Mouse (Mus musculus): ENCODE results near the gene Smad6.

Gene Smad6

GRCm38 (mm10) chr9:63918245-63918644 is 103.6 kb downstream of the Smad6 start:
- peak; percentile 83 to 93 for DNase-seq (ENCODE audit: inconsistent age in 2 of 2, low spot score in 1 of 2)

- DNase-seq (ENCODE audit: inconsistent age in 2 of 2, low spot score in 1 of 2), result peak; percentile 48 to 69
These were observed 105.4 kb downstream of the Smad6 start for GRCm38 (mm10) chr9:63916441-63916840.

- DNase-seq (ENCODE audit: inconsistent age in 2 of 2, low spot score in 1 of 2), result peak; percentile 68 to 89
These were observed 105.9 kb downstream of the Smad6 start for GRCm38 (mm10) chr9:63915976-63916375.

DNA sequence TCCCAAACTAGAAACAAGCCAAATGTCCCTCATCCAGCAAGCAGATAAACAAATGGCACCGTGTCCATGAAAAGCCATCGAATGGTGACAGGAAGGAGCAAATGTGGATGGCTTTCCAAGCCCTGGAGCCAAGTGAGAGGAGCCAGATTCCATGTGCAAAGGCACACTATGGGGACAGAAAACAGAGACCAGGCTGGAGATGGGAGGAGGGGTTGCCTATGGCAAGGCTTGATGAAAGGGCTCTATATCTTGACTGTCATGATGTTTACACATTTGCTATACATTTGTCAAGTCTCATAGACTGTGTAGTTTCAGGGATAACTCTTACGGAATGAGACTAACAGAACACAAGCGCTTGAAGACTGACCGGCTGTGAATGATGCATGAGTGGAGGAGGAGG is 106.9 kb downstream of the Smad6 start:
- no peak for DNase-seq (ENCODE audit: inconsistent age in 2 of 2, low spot score in 1 of 2)

DNA sequence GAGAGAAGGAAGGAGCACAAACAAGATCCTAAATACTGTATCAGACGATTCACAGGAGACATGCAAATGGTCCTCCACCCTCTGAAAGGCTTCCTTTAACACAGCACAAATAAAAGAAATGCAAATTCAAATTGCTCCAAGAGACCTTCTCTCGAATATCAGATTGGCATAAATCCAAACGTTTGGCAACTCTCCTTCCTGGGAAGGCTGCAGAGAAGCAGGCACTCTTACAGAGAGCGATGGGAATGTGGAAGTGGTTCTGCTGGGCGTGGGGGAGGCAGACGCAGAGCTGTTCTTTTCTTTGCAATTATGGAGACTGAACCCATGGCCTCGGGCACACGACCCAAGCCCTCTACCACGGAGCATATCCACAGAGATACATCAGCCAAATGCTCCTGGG is 109.8 kb downstream of the Smad6 start:
- peak in 1 of 2 experiments; percentile 52 for DNase-seq (ENCODE audit: inconsistent age in 2 of 2, low spot score in 1 of 2)

DNA sequence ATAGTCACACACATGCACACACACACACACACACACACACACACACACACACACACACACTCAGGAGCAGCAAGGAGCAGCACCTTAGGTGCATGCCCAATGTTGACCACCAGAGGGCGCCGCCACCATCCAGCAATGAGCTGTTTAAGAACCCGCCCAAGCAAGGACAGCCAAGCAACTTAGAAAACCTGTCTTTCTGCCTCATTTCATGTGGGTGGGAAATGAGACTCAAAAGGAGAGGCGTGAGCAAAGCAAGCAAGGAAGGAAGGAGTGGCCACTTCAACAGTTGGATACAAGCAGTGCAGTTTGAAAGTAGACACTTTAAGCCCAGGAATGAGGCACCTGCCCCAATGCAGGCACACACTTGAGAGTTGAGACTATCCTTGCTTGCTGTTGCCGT is 112.2 kb downstream of the Smad6 start:
- DNase-seq (ENCODE audit: inconsistent age in 2 of 2, low spot score in 1 of 2), result peak; percentile 69 to 91

- no peak for DNase-seq (ENCODE audit: inconsistent age in 2 of 2, low spot score in 1 of 2)
These were observed 117.3 kb downstream of the Smad6 start for GRCm38 (mm10) chr9:63904543-63904942.

Measured in adrenal gland, adult (tissue).